Mouse (Mus musculus): ENCODE results near the gene Gpkow.

- no peak for TF ChIP-seq CTCF (IDR thresholded peaks at IDR 0.05)
- no peak for TF ChIP-seq EP300 (IDR thresholded peaks at IDR 0.05)
Measured at GRCm38 (mm10) chrX:7728922-7729265, 32.0 kb downstream of the Gpkow start.
